Mouse (Mus musculus) cerebellum, postnatal 14 days (tissue): ENCODE measurements around the gene Gria2.
A peak's percentile ranks its signal among the peaks of the same experiment; 100 is the strongest.

Experiments
- DNase-seq, 2 experiments: peaks; one replicate each; pipeline ENCODE4 v3.0.0; 2021; ENCODE audit warnings: mixed read lengths in 2 of 2

Gria2 gene

GRCm38 (mm10) chr3:80774005-80774764, 28.4 kb downstream of the Gria2 start:
- DNase-seq, result no peak

GRCm38 (mm10) chr3:80773232-80773631, 29.4 kb downstream of the Gria2 start:
- DNase-seq, result no peak

GRCm38 (mm10) chr3:80769506-80770235, 33.0 kb downstream of the Gria2 start:
- DNase-seq, result peak; percentile 79 to 87

GRCm38 (mm10) chr3:80758955-80759354, 43.7 kb downstream of the Gria2 start:
- peak; percentile 36 to 60 for DNase-seq

- no peak for DNase-seq
These were observed 44.3 kb downstream of the Gria2 start for GRCm38 (mm10) chr3:80758363-80758762.

- DNase-seq, result no peak
These were observed 51.8 kb downstream of the Gria2 start for GRCm38 (mm10) chr3:80750786-80751185.

- peak; percentile 29 to 48 for DNase-seq
These were observed 77.4 kb downstream of the Gria2 start for GRCm38 (mm10) chr3:80725205-80725604.

- no peak for DNase-seq
These were observed 89.5 kb downstream of the Gria2 start for GRCm38 (mm10) chr3:80713123-80713522.

GRCm38 (mm10) chr3:80708992-80709391, 93.6 kb downstream of the Gria2 start:
- no peak for DNase-seq

- DNase-seq, result no peak
These were observed 100.5 kb downstream of the Gria2 start for GRCm38 (mm10) chr3:80702173-80702572.

GRCm38 (mm10) chr3:80697523-80697922, 105.1 kb downstream of the Gria2 start:
- peak; percentile 35 to 58 for DNase-seq

GRCm38 (mm10) chr3:80694965-80695364, 107.7 kb downstream of the Gria2 start:
- no peak for DNase-seq

GRCm38 (mm10) chr3:80665105-80665504, 137.5 kb downstream of the Gria2 start:
- peak; percentile 48 to 56 for DNase-seq

GRCm38 (mm10) chr3:80663293-80663692, 139.3 kb downstream of the Gria2 start:
- no peak for DNase-seq

- no peak for DNase-seq
These were observed 140.8 kb downstream of the Gria2 start for GRCm38 (mm10) chr3:80661838-80662237.

GRCm38 (mm10) chr3:80652213-80652612, 150.4 kb downstream of the Gria2 start:
- no peak for DNase-seq
